Mouse (Mus musculus) midbrain, embryonic 14.5 days (tissue): ENCODE data around the gene Erf. TPM values are rescaled to one million over a fixed set of nuclear protein-coding genes. Genes with fewer than 3 reads are reported as not detected.
"Not testable (repeated sequence)": the region's sequence is repeated elsewhere in the genome, so short reads cannot be mapped to it uniquely, and the experiment has no call there.

Source experiments
- ATAC-seq: fragments of 200-750 bp; cut with Nextera tagmentation; 2 replicates; pipeline ENCODE4 v1.8.0; 2017; ENCODE audit warnings: moderate number of reproducible peaks, moderate library complexity; ENCODE audit not compliant: low FRiP score, low TSS enrichment
- DNase-seq: peaks from one replicate; pipeline ENCODE4 v3.0.0-alpha.2; 2015
- H3K27ac ChIP-seq: fragments of 300-500 bp; sonication (generic); replicated peaks from 2 replicates; pipeline ENCODE4 v1.5.1; 2014; ENCODE audit warnings: mild to moderate bottlenecking, low read depth, low read length, moderate library complexity
- H3K27me3 ChIP-seq: fragments of 300-500 bp; sonication (generic); 2 replicates; pipeline ENCODE4 v1.6.1; 2014; ENCODE audit warnings: low read length, control low read depth, mixed read lengths; ENCODE audit not compliant: control insufficient read depth, insufficient read depth
- H3K36me3 ChIP-seq: fragments of 300-500 bp; sonication (generic); 2 replicates; pipeline ENCODE4 v1.6.1; 2014; ENCODE audit warnings: low read length, control low read depth; ENCODE audit not compliant: control insufficient read depth, insufficient read depth
- H3K4me1 ChIP-seq: fragments of 300-500 bp; sonication (generic); 2 replicates; pipeline ENCODE4 v1.6.1; 2014; ENCODE audit warnings: mild to moderate bottlenecking, antibody characterized with exemption, low read length, control low read depth; ENCODE audit not compliant: control insufficient read depth, insufficient read depth
- H3K4me2 ChIP-seq: fragments of 300-500 bp; sonication (generic); 2 replicates; pipeline ENCODE4 v1.6.1; 2014; ENCODE audit warnings: mild to moderate bottlenecking, low read length, moderate library complexity
- H3K4me3 ChIP-seq: fragments of 300-500 bp; sonication (generic); replicated peaks from 2 replicates; pipeline ENCODE4 v1.5.1; 2014; ENCODE audit warnings: low read depth, low read length
- H3K9ac ChIP-seq: fragments of 300-500 bp; sonication (generic); replicated peaks from 2 replicates; pipeline ENCODE4 v1.6.1; 2014; ENCODE audit warnings: mild to moderate bottlenecking, low read length, moderate library complexity
- H3K9me3 ChIP-seq: fragments of 300-500 bp; sonication (generic); 2 replicates; pipeline ENCODE4 v1.6.1; 2016; ENCODE audit warnings: low read length, control low read depth, mixed read lengths; ENCODE audit not compliant: control insufficient read depth
- WGBS: fragments of 180-500 bp; shearing (Covaris S2); extraction: QIAGEN DNeasy Blood & Tissue Kit; methylation state at CpG from one replicate; pipeline ENCODE4 v1.1.7; 2014; 5-methylcytosine and 5-hydroxymethylcytosine counted together
- polyA plus RNA-seq: library from polyadenylated mRNA; unstranded; fragments of >200 nt; fragmentation: Nextera tagmentation; extraction: Ambion mirVana; gene quantifications from 2 replicates; pipeline ENCODE4 v1.2.1, GENCODE M21; 2014

Erf gene
- polyA plus RNA-seq, 1 experiment from 2014 or later, result 4.8 TPM

- not testable (repeated sequence) for H3K27me3 ChIP-seq, DNase-seq, H3K9ac ChIP-seq, H3K27ac ChIP-seq, H3K4me3 ChIP-seq, H3K36me3 ChIP-seq, ATAC-seq, H3K9me3 ChIP-seq, H3K4me2 ChIP-seq
- 91% methylated on average over 5 of the region's 5 CpGs for WGBS
- peaks cover 19% of the 10 kb centered on the region for H3K4me1 ChIP-seq
These were observed 15.2 kb upstream of the Erf start for GRCm38 (mm10) chr7:25265743-25266142.

- 27% methylated on average over 17 of the region's 17 CpGs for WGBS
- no peak overlapping the region for H3K27ac ChIP-seq
- DNase-seq (no peak), ATAC-seq (no peak)
- H3K9me3 ChIP-seq, result no peaks in the 10 kb centered on the region
- H3K4me1 ChIP-seq, result peaks cover 9% of the 10 kb centered on the region
- no peak overlapping the region for H3K9ac ChIP-seq
- no peak overlapping the region for H3K4me3 ChIP-seq
- H3K27me3 ChIP-seq, result no peaks in the 10 kb centered on the region
- no peaks in the 10 kb centered on the region for H3K36me3 ChIP-seq
- H3K4me2 ChIP-seq, result no peak overlapping the region
These were observed 13.7 kb upstream of the Erf start for GRCm38 (mm10) chr7:25263968-25264870.

GRCm38 (mm10) chr7:25261896-25262295 is 11.3 kb upstream of the Erf start:
- ATAC-seq, result no peak
- 90% methylated on average over 1 of the region's 1 CpGs for WGBS

GRCm38 (mm10) chr7:25251822-25252221 is 1.3 kb upstream of the Erf start:
- peak overlapping the region; percentile 74 for H3K27ac ChIP-seq
- no peak for ATAC-seq
- H3K36me3 ChIP-seq, result no peaks in the 10 kb centered on the region
- H3K4me1 ChIP-seq, result peaks cover 31% of the 10 kb centered on the region
- WGBS, result 14% methylated on average over 8 of the region's 8 CpGs
- H3K9ac ChIP-seq, result peak overlapping the region; percentile 59
- no peaks in the 10 kb centered on the region for H3K27me3 ChIP-seq
- peak; percentile 16 for DNase-seq
- H3K4me2 ChIP-seq, result peak overlapping the region; percentile 99
- H3K9me3 ChIP-seq, result no peaks in the 10 kb centered on the region
- peak overlapping the region; percentile 73; the same call in 1 of the 2 replicates for H3K4me3 ChIP-seq

More at GRCm38 (mm10) chr7:25261896-25262295, 11.3 kb upstream of the Erf start:
- H3K9ac ChIP-seq, result no peak overlapping the region
- H3K4me3 ChIP-seq, result no peak overlapping the region
- no peak for DNase-seq
- H3K4me1 ChIP-seq, result 0 out of 2 replicates have a peak, but pooled peaks cover 1% of the 10 kb centered on the region
- no peak overlapping the region for H3K27ac ChIP-seq
- no peaks in the 10 kb centered on the region for H3K27me3 ChIP-seq
- H3K4me2 ChIP-seq, result no peak overlapping the region
- H3K36me3 ChIP-seq, result no peaks in the 10 kb centered on the region
- H3K9me3 ChIP-seq, result no peaks in the 10 kb centered on the region

GRCm38 (mm10) chr7:25251071-25251791 is 670 bp upstream of the Erf start:
- Histone ChIP-seq H3K27ac (peak overlapping the region; percentile 74), H3K4me1 (peaks cover 36% of the 10 kb centered on the region), H3K27me3 (no peaks in the 10 kb centered on the region), H3K4me2 (peak overlapping the region; percentile 99), H3K36me3 (no peaks in the 10 kb centered on the region), H3K9ac (peak overlapping the region; percentile 59), H3K9me3 (no peaks in the 10 kb centered on the region), H3K4me3 (peak overlapping the region; percentile 73)
- ATAC-seq (peak; percentile 35; the same call in 1 of the 2 replicates), DNase-seq (peak; percentile 61)
- 3% methylated on average over 22 of the region's 22 CpGs for WGBS

- Histone ChIP-seq H3K27ac (peak overlapping the region; percentile 81), H3K9me3 (no peaks in the 10 kb centered on the region), H3K36me3 (no peaks in the 10 kb centered on the region), H3K27me3 (no peaks in the 10 kb centered on the region), H3K4me2 (peak overlapping the region; percentile 99), H3K9ac (peak overlapping the region; percentile 59), H3K4me3 (peak overlapping the region; percentile 73), H3K4me1 (peaks cover 39% of the 10 kb centered on the region)
- DNase-seq (peak; percentile 82), ATAC-seq (peak; percentile 51; the same call in 1 of the 2 replicates)
- WGBS, result under 1% methylated on average over 44 of the region's 73 CpGs
These were observed 1.0 kb downstream of the Erf start for GRCm38 (mm10) chr7:25249314-25250140.

GRCm38 (mm10) chr7:25248846-25249313 is 1.7 kb downstream of the Erf start:
- Histone ChIP-seq H3K4me3 (peak overlapping the region; percentile 73), H3K27me3 (no peaks in the 10 kb centered on the region), H3K4me1 (peaks cover 39% of the 10 kb centered on the region), H3K4me2 (peak overlapping the region; percentile 99), H3K36me3 (no peaks in the 10 kb centered on the region), H3K27ac (peak overlapping the region; percentile 81), H3K9me3 (no peaks in the 10 kb centered on the region), H3K9ac (peak overlapping the region; percentile 59)
- no peak for ATAC-seq
- DNase-seq, result no peak
- WGBS, result under 1% methylated on average over 25 of the region's 25 CpGs
